Mouse (Mus musculus) granulocyte monocyte progenitor cell, adult 5-6 weeks (primary cell): ENCODE data around the gene Gm20390. TPM values are rescaled to one million over a fixed set of nuclear protein-coding genes. Genes with fewer than 3 reads are reported as not detected.
"Not testable (repeated sequence)": the region's sequence is repeated elsewhere in the genome, so short reads cannot be mapped to it uniquely, and the experiment has no call there.

ENCODE experiments used
- ATAC-seq: replicated peaks from 2 replicates; pipeline ENCODE4 v1.8.0; 2016; ENCODE audit warnings: mild to moderate bottlenecking, moderate TSS enrichment, inconsistent platforms; ENCODE audit not compliant: poor library complexity, severe bottlenecking
- total RNA-seq, 2 experiments: library from RNA; stranded (forward) in 1 of 2; stranded (reverse) in 1 of 2; fragments of 200-712, 200-1000 nt in 1 of 2; fragments of >200 nt in 1 of 2; fragmentation: Nextera tagmentation in 1 of 2; gene quantifications; 2 replicates each; pipeline ENCODE4 v1.2.3; 2014 to 2017

The Gm20390 gene
- total RNA-seq, 2 experiments from 2014 or later = 112 TPM; not detected in 1

DNA sequence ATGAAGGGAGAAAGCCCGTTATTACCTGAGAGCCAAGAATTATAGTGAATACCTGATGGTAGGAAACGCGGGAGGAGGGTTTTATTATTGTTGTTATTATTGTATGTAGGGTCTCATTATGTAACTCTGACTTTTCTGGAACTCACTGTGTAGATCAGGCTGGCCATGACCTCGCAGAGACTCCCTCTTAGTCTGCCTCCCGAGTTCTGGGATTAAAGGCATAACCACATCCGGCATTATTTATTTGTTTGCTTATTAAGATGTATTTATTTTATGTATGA is 695 bp upstream of the Gm20390 start:
- no peak for ATAC-seq

DNA sequence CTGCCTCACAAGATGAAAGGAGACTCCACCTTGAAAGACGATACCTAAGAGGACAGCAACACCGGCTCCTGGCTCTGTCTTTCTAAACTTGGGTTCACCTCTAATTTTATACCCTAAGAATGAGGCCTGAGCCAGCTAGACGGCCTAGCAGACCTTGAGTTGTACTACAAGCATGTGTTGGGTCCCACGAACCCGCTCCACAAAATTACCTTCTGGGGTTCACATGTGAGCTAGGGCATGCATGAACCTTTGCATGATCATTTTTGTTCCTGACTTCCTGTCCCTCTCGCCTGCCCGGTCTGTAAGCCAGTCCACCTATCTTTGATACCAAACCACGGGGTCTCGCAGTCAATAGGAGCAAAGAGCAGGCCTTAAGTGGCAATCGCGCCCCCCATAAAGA is 712 bp downstream of the Gm20390 start:
- ATAC-seq = no peak

DNA sequence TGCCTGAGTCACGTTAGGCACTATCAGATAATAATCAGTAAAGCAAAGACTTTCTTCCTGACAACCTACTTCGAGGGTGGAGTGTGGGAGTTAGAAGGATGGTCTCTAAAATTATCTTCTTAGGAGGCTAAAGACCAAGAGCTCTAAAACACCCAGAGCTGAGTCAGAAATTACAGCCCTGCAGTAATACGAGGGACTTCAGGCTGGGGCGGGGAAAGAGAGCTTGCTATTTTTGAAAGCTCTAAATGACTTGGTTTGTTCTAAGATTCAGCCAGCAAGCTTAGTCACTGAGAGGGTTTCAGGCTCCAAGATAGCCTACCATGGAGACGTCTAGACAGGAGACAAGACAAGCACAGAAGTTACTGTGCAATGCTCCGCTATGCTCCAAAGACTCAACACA is 2.7 kb downstream of the Gm20390 start:
- no peak for ATAC-seq

DNA sequence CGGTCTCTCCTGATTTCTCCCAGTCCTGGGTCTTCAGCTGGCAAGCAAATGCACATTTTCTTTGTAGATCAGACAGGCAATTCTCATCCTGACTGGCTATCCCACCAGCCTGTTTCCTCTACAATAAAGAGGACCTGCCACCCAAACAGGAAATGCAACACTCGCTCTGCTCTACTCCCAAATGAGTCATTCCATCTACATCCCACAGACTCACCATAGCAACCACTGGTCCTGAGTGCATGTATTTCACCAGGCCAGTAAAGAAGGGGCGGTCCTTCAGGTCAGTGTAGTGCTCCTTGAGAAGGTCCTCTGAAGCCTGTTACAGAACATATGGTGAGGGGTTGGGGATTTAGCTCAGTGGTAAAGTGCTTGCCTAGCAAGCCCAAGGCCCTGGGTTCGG is 5.1 kb downstream of the Gm20390 start:
- ATAC-seq = peak; percentile 52

DNA sequence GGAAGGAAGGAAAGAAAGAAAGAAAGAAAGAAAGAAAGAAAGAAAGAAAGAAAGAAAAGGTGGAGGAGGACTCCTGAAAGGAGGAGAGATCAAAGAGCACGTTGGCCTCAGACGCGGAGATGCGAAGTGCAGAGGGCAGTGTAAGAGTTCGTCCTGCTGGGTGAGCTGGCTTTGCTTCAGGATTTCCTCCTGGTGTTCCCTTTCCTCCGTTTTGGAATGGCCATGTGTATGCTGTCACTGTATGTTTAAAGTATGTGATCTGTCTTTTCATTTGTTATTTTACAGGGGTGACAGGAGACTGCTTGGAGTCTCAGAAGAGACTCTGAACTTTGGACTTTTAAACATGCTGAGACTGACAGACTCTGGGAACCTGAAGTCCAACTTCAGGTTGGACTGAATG is 6.6 kb downstream of the Gm20390 start:
- ATAC-seq = no peak

DNA sequence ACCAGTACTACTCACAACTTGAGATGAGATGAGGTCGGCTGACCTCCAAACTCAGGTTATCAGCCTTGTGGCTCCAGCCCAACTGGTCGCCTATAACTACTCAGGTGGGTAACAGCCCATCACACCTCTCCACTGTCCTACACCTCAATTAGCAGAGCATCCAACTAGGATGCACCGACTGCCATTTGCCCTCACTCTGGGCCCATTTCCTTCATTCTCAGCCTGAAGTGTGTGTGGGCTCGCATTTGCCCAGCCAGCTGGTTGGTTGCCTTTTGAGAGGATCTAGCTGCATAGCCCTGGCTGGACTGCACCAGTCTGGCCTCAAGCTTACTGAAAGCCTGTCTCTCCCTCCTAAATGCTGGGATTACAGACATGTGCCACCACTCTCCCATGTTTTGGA is 10.3 kb downstream of the Gm20390 start:
- ATAC-seq = no peak

DNA sequence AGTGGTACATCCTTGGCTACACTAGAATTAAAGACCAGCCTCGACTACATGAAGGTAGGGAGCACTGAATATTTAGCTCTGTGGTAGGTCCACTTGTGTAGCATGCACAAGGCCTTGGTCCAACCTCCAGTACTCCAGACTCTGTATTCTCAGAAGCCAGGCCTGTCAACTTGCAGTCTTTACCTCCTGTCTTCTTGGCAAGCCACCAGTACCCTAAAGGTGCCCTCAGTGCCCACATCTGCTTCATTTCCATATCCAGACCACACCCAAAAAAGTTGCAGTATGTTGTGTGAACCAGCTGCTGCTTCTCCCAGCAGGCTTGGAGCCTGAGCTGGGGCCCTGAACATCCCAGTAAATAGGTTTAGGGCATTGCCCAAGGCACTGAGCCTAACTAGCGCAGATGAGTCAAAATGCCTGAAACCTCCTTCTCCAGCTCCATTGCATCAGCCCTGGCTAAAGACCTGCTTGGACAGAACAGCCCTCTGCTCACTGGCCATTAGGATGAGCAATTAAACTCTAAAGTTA is 11.0 kb downstream of the Gm20390 start:
- ATAC-seq = no peak

DNA sequence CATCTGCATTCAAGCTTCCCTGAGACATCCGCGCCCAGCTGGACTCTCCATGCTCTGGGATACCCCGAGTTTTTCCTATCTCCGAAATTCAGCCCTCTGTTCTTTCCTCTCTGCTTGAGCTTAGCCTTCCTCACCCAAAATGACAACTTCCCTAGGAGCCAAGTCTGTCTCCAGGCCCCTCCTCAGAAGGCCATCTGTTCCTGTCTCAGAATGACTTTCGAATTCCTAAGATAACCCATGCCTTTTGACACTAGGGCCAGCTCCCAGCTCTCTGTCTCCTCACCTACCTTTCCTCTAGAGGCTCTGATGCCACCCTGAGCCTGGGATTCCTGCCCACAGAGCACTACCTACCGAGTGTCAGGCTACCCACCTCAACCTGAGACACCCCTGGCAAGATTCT is 11.9 kb downstream of the Gm20390 start, which contains the start of gene Nme2:
Gene Nme2, minus strand, starts transcription at position 101 of the 400 bp plus-strand sequence.
- ATAC-seq = peak; percentile 49

DNA sequence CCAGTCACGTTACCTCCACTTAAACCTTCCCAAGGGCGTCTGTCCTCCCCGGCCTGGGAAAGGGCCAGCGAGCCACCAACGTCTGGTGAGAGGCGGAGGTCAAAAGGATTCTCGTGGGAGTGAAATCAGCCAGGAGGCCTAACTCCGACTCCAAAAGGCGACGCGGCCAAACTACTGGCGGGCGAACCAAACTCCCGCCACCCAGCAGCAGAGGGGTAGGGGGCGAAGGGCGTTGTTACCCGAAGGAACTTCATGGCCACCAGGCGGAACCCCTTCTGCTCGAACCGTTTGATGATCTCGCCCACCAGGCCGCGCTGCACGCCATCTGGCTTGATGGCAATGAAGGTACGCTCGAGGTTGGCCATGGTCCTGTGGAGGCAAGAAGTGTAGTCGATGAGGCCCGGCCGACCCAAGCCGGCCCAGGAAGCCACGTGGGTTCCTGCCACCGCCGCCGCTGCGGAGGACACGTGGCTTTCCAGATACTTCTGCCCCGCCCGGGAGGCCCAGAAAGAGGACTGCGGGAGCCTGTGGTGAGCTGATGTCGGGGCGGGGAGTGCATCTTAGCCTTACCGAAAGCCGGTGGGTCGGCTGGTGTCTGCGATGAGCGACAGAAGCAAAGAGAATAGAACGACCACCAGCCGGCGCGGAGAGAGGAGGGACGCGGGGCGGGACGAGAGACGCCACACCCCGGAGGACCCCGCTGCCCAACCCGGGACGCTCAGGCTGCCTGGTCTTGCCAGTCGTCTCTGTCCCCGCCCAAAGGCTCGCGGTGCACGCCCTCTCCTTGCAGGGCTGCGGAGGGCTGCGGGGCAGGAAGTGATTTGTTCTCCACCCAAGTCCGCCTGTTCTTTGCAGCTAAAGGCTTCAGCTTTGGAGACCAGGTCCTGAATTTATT is 12.6 kb downstream of the Gm20390 start:
- peak; percentile 94 for ATAC-seq

DNA sequence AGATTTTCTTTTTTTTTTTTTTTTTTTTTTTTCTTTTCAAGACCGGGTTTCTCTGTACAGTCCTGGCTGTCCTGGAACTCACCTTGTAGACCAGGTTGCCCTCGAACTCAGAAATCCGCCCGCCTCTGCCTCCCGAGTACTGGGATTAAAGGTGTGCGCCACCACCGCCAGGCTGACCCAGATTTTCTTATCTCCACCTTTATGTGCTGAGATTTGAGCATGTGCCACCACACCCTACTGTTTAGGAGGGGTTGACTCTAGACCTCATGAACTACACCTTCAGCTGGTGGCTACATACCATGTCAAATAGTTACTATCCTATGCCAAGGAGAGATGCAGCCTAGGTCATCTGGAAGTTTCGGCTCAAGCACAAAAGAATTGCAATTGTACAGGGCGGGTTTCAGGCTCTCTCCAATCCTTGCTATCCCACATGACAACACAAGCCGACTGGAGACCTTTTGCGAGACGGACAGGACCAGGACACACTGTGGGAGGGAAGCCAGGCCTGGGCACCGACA is 13.3 kb downstream of the Gm20390 start:
- no peak; the same call in 1 of the 2 replicates for ATAC-seq

DNA sequence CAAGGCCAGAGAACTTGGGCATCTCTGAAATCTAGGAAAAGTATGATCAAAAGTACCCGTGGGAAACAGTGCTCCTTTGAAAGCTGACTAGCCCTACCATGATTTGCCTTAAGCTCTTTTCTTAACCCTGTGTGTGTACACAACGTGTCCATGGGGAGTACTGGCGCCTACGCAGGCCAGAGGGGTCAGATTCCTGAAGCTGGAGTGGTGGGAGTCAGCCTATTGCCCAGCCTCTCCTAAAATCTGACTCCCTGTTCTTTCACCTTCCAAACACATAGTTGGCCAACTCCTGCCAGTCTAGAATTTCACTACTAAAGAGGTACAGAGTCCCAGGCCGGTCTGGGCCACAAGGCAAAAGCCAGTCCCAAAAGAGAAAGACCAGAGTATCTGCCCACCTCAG is 15.7 kb downstream of the Gm20390 start:
- no peak for ATAC-seq

DNA sequence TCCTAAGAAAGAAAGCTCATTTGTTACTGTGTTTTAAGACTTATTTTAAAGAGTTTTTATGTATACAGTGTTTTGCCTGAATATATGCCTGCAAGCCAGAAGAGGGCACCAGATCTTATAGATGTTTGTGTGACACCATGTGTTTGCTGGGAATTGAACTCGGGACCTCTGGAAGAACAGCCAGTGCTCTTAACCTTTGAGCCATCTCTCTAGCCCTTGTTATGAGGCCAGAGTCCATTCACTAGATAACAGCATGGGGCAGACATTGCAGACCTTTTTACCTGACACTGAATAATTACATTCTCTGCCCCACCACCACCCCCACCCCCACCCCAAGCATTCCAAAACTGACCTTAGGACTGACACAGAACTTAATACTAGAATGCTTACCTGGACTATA is 18.0 kb downstream of the Gm20390 start:
- ATAC-seq = no peak

DNA sequence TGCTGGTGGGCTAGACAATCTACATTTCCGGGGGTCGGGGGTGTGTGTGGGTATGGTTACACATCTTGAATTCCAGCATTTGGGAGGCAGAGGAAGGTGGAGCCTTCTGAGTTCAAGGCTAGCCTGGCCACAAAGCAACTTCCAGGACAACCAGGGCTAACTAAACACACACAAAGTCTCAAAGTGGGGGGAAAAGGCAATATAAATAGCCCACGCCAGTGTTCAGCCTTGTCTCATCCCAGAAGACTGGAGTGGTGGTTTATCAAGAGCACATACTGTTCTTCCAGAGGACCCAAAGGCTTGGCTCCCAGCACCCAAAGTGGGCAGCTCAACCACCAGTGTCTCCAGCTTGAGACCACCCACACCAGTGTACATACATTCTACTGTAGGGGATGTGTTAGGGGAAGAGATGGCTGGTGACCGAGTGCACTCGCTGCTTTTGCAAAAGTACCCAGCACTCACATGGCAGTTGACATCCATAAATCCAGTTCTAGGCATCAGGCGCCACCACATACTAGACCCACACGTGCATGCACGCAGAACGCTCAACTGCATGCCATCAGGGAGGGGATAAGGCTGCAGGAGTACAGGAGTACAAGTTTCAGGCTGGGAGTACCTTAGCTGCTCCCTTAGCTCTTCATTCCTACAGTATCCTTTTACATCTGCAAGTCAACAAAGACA is 19.1 kb downstream of the Gm20390 start:
- ATAC-seq = no peak

DNA sequence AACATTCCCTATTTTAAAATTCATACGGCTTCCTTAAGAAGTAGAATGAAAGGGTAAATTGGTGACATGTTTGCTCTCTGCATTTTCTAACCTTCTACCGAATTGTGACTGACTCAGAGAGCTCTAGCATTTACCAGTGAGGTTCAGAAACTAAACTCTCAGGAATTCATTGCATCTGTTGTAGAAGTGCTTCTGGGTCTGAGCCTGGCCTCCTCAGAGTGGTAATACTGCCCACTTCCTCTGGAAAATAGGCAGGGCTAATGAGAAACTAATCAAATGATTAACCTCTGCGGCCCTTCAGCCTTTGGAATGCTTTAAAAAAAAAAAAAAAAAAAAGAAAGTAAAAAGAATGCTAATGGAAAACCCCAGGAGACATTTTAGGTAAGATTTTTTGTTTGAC is 23.1 kb downstream of the Gm20390 start:
- no peak for ATAC-seq

DNA sequence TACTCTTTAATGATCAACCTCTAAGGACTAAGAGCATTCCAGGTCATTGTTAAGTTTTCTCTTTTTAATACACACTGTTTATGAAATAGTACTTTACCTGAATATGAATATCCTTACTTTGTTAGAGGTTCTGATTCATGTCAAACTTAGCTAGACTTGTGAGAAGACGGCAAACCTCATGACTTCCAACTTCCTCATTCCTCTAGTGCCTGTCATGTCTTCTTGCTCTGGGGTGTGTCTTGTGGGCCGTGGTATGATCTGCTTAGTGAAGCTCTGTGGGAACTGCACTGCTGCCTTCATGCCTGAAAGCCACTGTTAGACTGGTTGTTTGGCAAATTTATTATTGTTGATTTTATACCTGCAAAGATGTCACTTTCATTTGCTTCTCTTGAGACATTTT is 27.2 kb downstream of the Gm20390 start:
- ATAC-seq = peak; percentile 76

DNA sequence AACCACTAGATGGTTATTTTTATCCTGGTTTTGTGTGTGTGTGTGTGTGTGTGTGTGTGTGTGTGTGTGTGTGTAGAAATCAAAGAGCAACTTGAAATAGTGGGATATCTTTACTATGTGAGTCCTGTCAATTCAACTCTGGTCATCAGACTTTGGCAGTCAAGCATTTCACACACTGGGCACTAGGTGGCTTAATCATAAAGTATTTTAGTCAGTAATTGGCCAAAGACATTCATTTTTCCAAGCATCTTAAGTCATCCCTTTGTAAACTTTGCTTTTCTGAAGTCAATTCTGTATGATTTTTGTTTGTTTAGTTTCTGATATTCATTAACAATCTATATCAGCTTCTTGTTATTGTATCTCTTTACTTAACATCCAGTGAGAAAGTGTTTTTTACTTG is 39.0 kb downstream of the Gm20390 start:
- ATAC-seq = no peak

DNA sequence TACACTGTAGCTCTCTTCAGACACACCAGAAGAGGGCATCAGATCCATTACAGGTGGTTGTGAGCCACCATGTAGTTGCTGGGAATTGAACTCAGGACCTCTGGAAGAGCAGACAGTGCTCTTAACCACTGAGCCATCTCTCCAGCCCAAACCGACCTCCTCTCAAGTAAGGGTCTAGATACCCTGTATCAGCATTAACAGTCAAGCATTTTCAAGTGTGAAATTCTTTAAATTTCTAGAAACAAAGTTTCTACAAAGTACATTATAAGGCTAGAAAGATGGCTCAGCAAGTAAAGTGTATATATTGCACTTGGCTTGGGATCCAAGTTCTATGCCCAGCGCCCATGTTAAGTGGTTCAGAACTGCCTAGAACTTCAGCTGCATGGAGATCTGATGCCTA is 53.1 kb downstream of the Gm20390 start:
- not testable (repeated sequence) for ATAC-seq

DNA sequence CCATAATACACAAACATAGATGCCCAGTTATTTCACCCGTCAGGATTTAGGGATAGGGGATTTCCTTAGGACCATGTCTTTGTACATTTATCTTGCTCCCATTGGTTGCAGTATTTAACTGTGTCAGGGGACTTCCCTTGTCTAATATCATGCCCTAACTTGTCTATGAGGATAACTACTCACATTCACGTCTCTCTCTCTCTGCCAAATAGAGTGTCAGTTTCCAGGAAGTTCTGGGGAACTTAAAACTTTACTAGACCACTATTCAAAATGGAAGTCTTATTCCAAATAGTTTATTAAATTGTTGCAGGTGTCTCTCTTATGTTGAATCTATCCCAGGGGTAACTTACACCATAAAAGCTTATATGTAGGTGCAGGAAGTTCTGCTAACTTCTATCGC is 56.5 kb downstream of the Gm20390 start:
- ATAC-seq = no peak

DNA sequence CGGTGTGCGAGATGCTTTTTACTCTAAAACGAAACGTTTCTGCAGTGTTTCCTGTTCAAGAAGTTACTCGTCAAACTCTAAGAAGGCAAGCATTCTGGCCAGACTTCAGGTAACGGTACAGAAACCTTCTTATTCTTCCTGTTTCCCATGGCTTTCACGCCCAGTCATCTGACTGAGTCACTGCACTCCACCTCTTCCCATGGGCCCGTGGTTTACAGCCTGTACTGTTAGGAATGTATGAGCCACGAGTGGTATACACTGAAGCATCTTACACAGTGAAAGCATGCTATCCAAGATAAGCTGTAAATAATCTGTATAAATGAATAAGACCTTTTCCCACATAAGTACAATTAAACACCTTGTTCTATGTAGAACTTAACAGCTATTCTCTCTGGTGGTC is 59.3 kb downstream of the Gm20390 start:
- ATAC-seq = no peak

DNA sequence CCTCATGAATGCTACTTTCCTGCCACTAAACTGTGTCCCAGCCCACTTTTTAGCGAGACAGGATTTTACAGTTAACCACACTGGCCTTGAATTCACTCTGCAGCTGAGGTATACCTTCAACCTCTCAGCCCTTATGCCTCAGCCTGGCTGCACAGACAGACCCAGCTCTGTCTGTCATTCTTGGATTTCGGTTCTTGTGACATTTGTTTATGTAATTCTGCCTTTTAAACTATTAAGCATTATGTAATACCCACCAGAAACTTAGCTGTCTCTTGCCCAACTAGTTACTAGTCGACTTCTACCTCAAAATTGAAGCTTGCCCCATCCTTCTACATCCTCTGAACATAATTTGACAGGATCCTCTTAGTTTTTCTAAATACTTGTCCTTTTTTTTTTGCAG is 60.3 kb downstream of the Gm20390 start:
- ATAC-seq = peak; percentile 67

DNA sequence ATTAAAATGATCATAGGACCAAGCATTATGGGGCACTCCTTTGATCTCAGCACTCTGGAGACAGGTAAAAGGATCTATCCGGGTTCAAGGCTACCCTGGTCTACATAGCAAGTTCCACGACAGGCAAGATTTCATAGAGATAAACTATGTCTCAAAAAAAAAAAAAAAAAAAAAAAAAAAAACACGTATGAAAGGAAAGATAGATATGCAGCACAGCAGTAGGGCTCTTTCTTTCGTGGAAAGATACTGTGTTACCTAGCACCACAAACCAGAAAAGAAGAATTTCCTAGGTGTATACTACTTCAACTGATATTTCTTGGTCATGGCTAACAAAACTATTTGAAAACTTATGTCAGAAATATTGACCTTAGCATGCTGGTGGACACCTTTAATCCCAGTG is 61.3 kb downstream of the Gm20390 start:
- ATAC-seq = no peak
